ENCODE assay signal across 8 mouse cellular contexts in genomic region chr12:111758381-111759175, GRCm38 (mm10). TPM values are rescaled to one million over a fixed set of nuclear protein-coding genes. Genes with fewer than 3 reads are reported as not detected.
DNase-seq lines count a peak whose midpoint lies in the region; ATAC-seq and TF ChIP-seq lines count a peak whose summit lies in the region.

TSS of gene Klc1 (plus strand) at chr12:111758849.

- H3K27ac ChIP-seq in forebrain, embryonic 15.5 days (replicated peaks): peak within 1 kb of the TSS; percentile 95

- DNase-seq in cerebellum, adult 11 months: peak; percentile 83
- peak; percentile 87 to 90 for DNase-seq in heart, postnatal 14 days
- peak; percentile 73 to 80 for DNase-seq in layer of hippocampus, adult 18-20 months (ENCODE audit: low spot score in 2 of 2)
- DNase-seq in lung, adult 2 months: peak; percentile 84
- peak; percentile 52 to 57 for DNase-seq in thymus, adult 18-20 months

- peak within 1 kb of the TSS; percentile 92 for H3K9ac ChIP-seq in forebrain, embryonic 15.5 days (replicated peaks)

- under 1% methylated on average over 77 of the region's 85 CpGs for WGBS in forebrain, embryonic 15.5 days
- under 1% methylated on average over 70 of the region's 85 CpGs for WGBS in lung, adult 2 months

- H3K4me1 ChIP-seq in E14TG2a.4 (replicated peaks; ENCODE audit: low read depth, low read length): peaks cover 56% of the 10 kb centered on the region
- H3K4me1 ChIP-seq in forebrain, embryonic 15.5 days: peaks cover 37% of the 10 kb centered on the region
- peaks cover 19% of the 10 kb centered on the region for H3K4me1 ChIP-seq in lung, adult 2 months (ENCODE audit: control insufficient read depth, insufficient read depth, low read length)

- peak; percentile 76; the same call in 1 of the 2 replicates for TF ChIP-seq POLR2A in lung, adult 2 months (IDR thresholded peaks at IDR 0.05; ENCODE audit: borderline replicate concordance, extremely low read depth, low read depth, low read length)

- intact Hi-C loops in heart, postnatal 14 days (cut with DNase I): no loop called here

- peaks cover 11% of the 10 kb centered on the region for H3K36me3 ChIP-seq in E14TG2a.4 (ENCODE audit: insufficient read depth, low read length)
- H3K36me3 ChIP-seq in forebrain, embryonic 15.5 days: no peaks in the 10 kb centered on the region

- no peak for TF ChIP-seq CTCF in E14TG2a.4 (conservative IDR thresholded peaks at IDR 0.05; ENCODE audit: low read length)
- no peak for TF ChIP-seq CTCF in lung, adult 2 months (IDR thresholded peaks at IDR 0.05; ENCODE audit: insufficient read depth, low read length)

- peaks cover 25% of the 10 kb centered on the region for H3K27me3 ChIP-seq in E14TG2a.4 (ENCODE audit: insufficient read depth, low read length)
- no peaks in the 10 kb centered on the region for H3K27me3 ChIP-seq in forebrain, embryonic 15.5 days

- ATAC-seq in forebrain, embryonic 15.5 days (replicated peaks): peak; percentile 79
- ATAC-seq in neutrophil, adult 5-6 weeks (ENCODE audit: extremely low read depth, insufficient number of reproducible peaks, low FRiP score, poor library complexity, severe bottlenecking): 0 out of 2 replicates have a peak, but pooled peaks have one; percentile 17

- H3K4me3 ChIP-seq in E14TG2a.4 (replicated peaks; ENCODE audit: low read length): peak within 1 kb of the TSS; percentile 94
- peak within 1 kb of the TSS; percentile 90 for H3K4me3 ChIP-seq in forebrain, embryonic 15.5 days
- H3K4me3 ChIP-seq in lung, adult 2 months (replicated peaks; ENCODE audit: extremely low read depth, low read depth, low read length): peak within 1 kb of the TSS; percentile 97

- peak within 1 kb of the TSS; percentile 96 for H3K4me2 ChIP-seq in forebrain, embryonic 15.5 days (replicated peaks)

- no peaks in the 10 kb centered on the region for H3K9me3 ChIP-seq in E14TG2a.4 (ENCODE audit: low read length)
- no peaks in the 10 kb centered on the region for H3K9me3 ChIP-seq in forebrain, embryonic 15.5 days

RNA-seq across cellular contexts. Expression of gene Klc1, which starts in this region (rescaled TPM):
- polyA plus RNA-seq in forebrain, embryonic 15.5 days (2015; fragmentation: Nextera tagmentation; extraction: Ambion mirVana): 430 and 440 TPM in 2 replicates
- 100 to 1,000 TPM; 120 to 129 TPM for total RNA-seq in heart, postnatal 14 days (2021)
- 100 to 1,000 TPM; 682 to 695 TPM for total RNA-seq in layer of hippocampus, adult 18-20 months (2021)
- polyA plus RNA-seq in lung, adult 2 months (2012; rRNA removed): 101 and 113 TPM in 2 replicates
- total RNA-seq in neutrophil, adult 5-6 weeks (2017): 81.2 and 169 TPM in 2 replicates

Comparison
In these comparisons a context has a peak if more than half of its experiments do, and no peak if none do; other contexts are left out.
1. Peak in every context shown above with its lines: DNase-seq, ATAC-seq, H3K4me3 ChIP-seq and H3K27ac ChIP-seq.